Mouse (Mus musculus): ENCODE results near the gene H2-M10.6. TPM values are rescaled to one million over a fixed set of nuclear protein-coding genes. Genes with fewer than 3 reads are reported as not detected.
"Not testable (repeated sequence)": the region's sequence is repeated elsewhere in the genome, so short reads cannot be mapped to it uniquely, and the experiment has no call there.

Gene H2-M10.6
- polyA plus RNA-seq, 1 experiment from 2014 or later: not detected

- not testable (repeated sequence) for H3K27ac ChIP-seq (ENCODE audit: low read length); H3K4me3 ChIP-seq (ENCODE audit: low read length); H3K27me3 ChIP-seq (ENCODE audit: control insufficient read depth, insufficient read depth, low read length); H3K9ac ChIP-seq (ENCODE audit: low read length); H3K4me1 ChIP-seq (ENCODE audit: control insufficient read depth, insufficient read depth, low read length); H3K36me3 ChIP-seq (ENCODE audit: control insufficient read depth, insufficient read depth); ATAC-seq (replicated peaks; ENCODE audit: extremely low read depth, insufficient read depth, low FRiP score); H3K4me2 ChIP-seq (ENCODE audit: low read depth, low read length); H3K9me3 ChIP-seq (replicated peaks; ENCODE audit: control insufficient read depth, low read length)
- WGBS: 29% methylated on average over 4 of the region's 4 CpGs
These were observed 12.0 kb upstream of the H2-M10.6 start for GRCm38 (mm10) chr17:36799921-36800462.

- Histone ChIP-seq H3K4me1 (ENCODE audit: control insufficient read depth, insufficient read depth, low read length) (no peaks in the 10 kb centered on the region), H3K9ac (ENCODE audit: low read length) (no peak overlapping the region), H3K9me3 (replicated peaks; ENCODE audit: control insufficient read depth, low read length) (no peaks in the 10 kb centered on the region), H3K27me3 (ENCODE audit: control insufficient read depth, insufficient read depth, low read length) (no peaks in the 10 kb centered on the region), H3K4me3 (ENCODE audit: low read length) (no peak overlapping the region), H3K4me2 (ENCODE audit: low read depth, low read length) (no peak overlapping the region), H3K36me3 (ENCODE audit: control insufficient read depth, insufficient read depth) (no peaks in the 10 kb centered on the region), H3K27ac (ENCODE audit: low read length) (no peak overlapping the region)
- ATAC-seq (replicated peaks; ENCODE audit: extremely low read depth, insufficient read depth, low FRiP score): no peak
These were observed 12.0 kb downstream of the H2-M10.6 start for GRCm38 (mm10) chr17:36824005-36824404.

DNA sequence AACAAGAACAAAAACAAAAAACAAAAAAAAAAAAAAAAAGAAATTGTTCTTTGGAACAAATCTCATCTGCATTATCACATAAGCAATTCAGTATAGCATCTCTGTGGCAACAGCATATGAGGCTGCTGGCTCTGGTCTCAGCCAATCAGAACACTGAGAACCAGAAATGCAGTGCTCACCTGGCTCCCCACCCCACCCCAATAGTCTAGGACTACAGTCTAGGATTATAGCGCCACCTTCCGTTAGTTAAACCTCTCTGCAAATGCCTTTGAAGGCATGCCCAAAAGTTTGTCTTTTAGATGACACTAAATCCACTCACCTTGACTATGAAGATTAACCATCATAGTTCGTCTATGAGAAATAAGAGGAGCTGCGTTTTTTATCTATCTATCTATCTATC lies 13.6 kb downstream of the H2-M10.6 start:
- no peak for ATAC-seq (replicated peaks; ENCODE audit: extremely low read depth, insufficient read depth, low FRiP score)
- WGBS: 20% methylated on average over 4 of the region's 4 CpGs
- no peak overlapping the region for H3K9ac ChIP-seq (ENCODE audit: low read length)

GRCm38 (mm10) chr17:36826002-36826401 lies 14.0 kb downstream of the H2-M10.6 start:
- not testable (repeated sequence) for H3K4me3 ChIP-seq (ENCODE audit: low read length); H3K9me3 ChIP-seq (replicated peaks; ENCODE audit: control insufficient read depth, low read length); H3K36me3 ChIP-seq (ENCODE audit: control insufficient read depth, insufficient read depth); H3K4me2 ChIP-seq (ENCODE audit: low read depth, low read length); H3K4me1 ChIP-seq (ENCODE audit: control insufficient read depth, insufficient read depth, low read length); H3K27ac ChIP-seq (ENCODE audit: low read length); H3K9ac ChIP-seq (ENCODE audit: low read length); H3K27me3 ChIP-seq (ENCODE audit: control insufficient read depth, insufficient read depth, low read length)
- ATAC-seq (replicated peaks; ENCODE audit: extremely low read depth, insufficient read depth, low FRiP score): peak; percentile 28; the same call in 1 of the 2 replicates
- 14% methylated on average over 5 of the region's 5 CpGs for WGBS

More for the DNA sequence above, 13.6 kb downstream of the H2-M10.6 start:
- H3K27ac ChIP-seq (ENCODE audit: low read length): no peak overlapping the region
- no peak overlapping the region for H3K4me2 ChIP-seq (ENCODE audit: low read depth, low read length)
- H3K27me3 ChIP-seq (ENCODE audit: control insufficient read depth, insufficient read depth, low read length): no peaks in the 10 kb centered on the region
- no peaks in the 10 kb centered on the region for H3K9me3 ChIP-seq (replicated peaks; ENCODE audit: control insufficient read depth, low read length)
- no peaks in the 10 kb centered on the region for H3K36me3 ChIP-seq (ENCODE audit: control insufficient read depth, insufficient read depth)
- H3K4me1 ChIP-seq (ENCODE audit: control insufficient read depth, insufficient read depth, low read length): no peaks in the 10 kb centered on the region
- H3K4me3 ChIP-seq (ENCODE audit: low read length): no peak overlapping the region

- WGBS: 81% methylated on average over 2 of the region's 2 CpGs
- Histone ChIP-seq H3K27ac (ENCODE audit: low read length) (no peak overlapping the region), H3K4me2 (ENCODE audit: low read depth, low read length) (no peak overlapping the region), H3K27me3 (ENCODE audit: control insufficient read depth, insufficient read depth, low read length) (no peaks in the 10 kb centered on the region), H3K9me3 (replicated peaks; ENCODE audit: control insufficient read depth, low read length) (no peaks in the 10 kb centered on the region), H3K36me3 (ENCODE audit: control insufficient read depth, insufficient read depth) (no peaks in the 10 kb centered on the region), H3K4me3 (ENCODE audit: low read length) (no peak overlapping the region), H3K9ac (ENCODE audit: low read length) (no peak overlapping the region), H3K4me1 (ENCODE audit: control insufficient read depth, insufficient read depth, low read length) (no peaks in the 10 kb centered on the region)
- no peak for ATAC-seq (replicated peaks; ENCODE audit: extremely low read depth, insufficient read depth, low FRiP score)
These were observed 16.5 kb downstream of the H2-M10.6 start for GRCm38 (mm10) chr17:36828488-36828887.

GRCm38 (mm10) chr17:36830470-36830869 lies 18.5 kb downstream of the H2-M10.6 start:
- Histone ChIP-seq H3K4me3 (ENCODE audit: low read length) (no peak overlapping the region), H3K4me1 (ENCODE audit: control insufficient read depth, insufficient read depth, low read length) (no peaks in the 10 kb centered on the region), H3K36me3 (ENCODE audit: control insufficient read depth, insufficient read depth) (no peaks in the 10 kb centered on the region), H3K4me2 (ENCODE audit: low read depth, low read length) (no peak overlapping the region), H3K27me3 (ENCODE audit: control insufficient read depth, insufficient read depth, low read length) (no peaks in the 10 kb centered on the region), H3K27ac (ENCODE audit: low read length) (no peak overlapping the region), H3K9ac (ENCODE audit: low read length) (no peak overlapping the region), H3K9me3 (replicated peaks; ENCODE audit: control insufficient read depth, low read length) (no peaks in the 10 kb centered on the region)
- WGBS: 70% methylated on average over 3 of the region's 3 CpGs
- ATAC-seq (replicated peaks; ENCODE audit: extremely low read depth, insufficient read depth, low FRiP score): no peak

GRCm38 (mm10) chr17:36832694-36833093 lies 20.7 kb downstream of the H2-M10.6 start:
- Histone ChIP-seq H3K27me3 (ENCODE audit: control insufficient read depth, insufficient read depth, low read length) (no peaks in the 10 kb centered on the region), H3K4me1 (ENCODE audit: control insufficient read depth, insufficient read depth, low read length) (peaks cover 6% of the 10 kb centered on the region), H3K9me3 (replicated peaks; ENCODE audit: control insufficient read depth, low read length) (no peaks in the 10 kb centered on the region), H3K9ac (ENCODE audit: low read length) (no peak overlapping the region), H3K36me3 (ENCODE audit: control insufficient read depth, insufficient read depth) (no peaks in the 10 kb centered on the region), H3K27ac (ENCODE audit: low read length) (no peak overlapping the region), H3K4me2 (ENCODE audit: low read depth, low read length) (no peak overlapping the region), H3K4me3 (ENCODE audit: low read length) (no peak overlapping the region)
- WGBS: 45% methylated on average over 4 of the region's 4 CpGs
- no peak for ATAC-seq (replicated peaks; ENCODE audit: extremely low read depth, insufficient read depth, low FRiP score)

GRCm38 (mm10) chr17:36835591-36836426 lies 23.8 kb downstream of the H2-M10.6 start:
- Histone ChIP-seq H3K9ac (ENCODE audit: low read length) (peak overlapping the region; percentile 91), H3K27me3 (ENCODE audit: control insufficient read depth, insufficient read depth, low read length) (no peaks in the 10 kb centered on the region), H3K4me1 (ENCODE audit: control insufficient read depth, insufficient read depth, low read length) (peaks cover 14% of the 10 kb centered on the region), H3K36me3 (ENCODE audit: control insufficient read depth, insufficient read depth) (no peaks in the 10 kb centered on the region; the same call in 1 of the 2 replicates), H3K4me3 (ENCODE audit: low read length) (peak overlapping the region; percentile 79), H3K4me2 (ENCODE audit: low read depth, low read length) (peak overlapping the region; percentile 84), H3K9me3 (replicated peaks; ENCODE audit: control insufficient read depth, low read length) (no peaks in the 10 kb centered on the region), H3K27ac (ENCODE audit: low read length) (peak overlapping the region; percentile 87)
- 33% methylated on average over 12 of the region's 12 CpGs for WGBS
- no peak for ATAC-seq (replicated peaks; ENCODE audit: extremely low read depth, insufficient read depth, low FRiP score)

DNA sequence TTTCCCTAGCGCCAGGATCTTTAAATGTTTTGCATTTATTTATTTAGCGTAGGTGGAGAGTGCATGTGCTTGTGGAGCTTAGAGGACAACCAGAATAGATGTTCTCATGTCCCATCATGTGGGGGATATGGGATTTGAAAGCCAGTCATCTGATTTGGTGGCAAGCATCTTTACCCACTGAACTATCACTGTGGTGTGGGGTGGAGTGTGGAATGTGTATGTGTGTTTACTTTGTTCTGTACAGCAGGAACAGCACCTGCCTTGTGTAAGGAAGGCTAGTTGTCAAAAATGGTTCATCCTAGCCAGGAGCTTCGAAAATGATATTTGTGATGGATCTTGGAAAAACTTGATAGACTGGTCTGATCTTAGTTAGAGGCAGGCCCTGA lies 24.4 kb downstream of the H2-M10.6 start:
- ATAC-seq (replicated peaks; ENCODE audit: extremely low read depth, insufficient read depth, low FRiP score): no peak
- H3K27ac ChIP-seq (ENCODE audit: low read length): peak overlapping the region; percentile 87
- H3K27me3 ChIP-seq (ENCODE audit: control insufficient read depth, insufficient read depth, low read length): no peaks in the 10 kb centered on the region
- H3K36me3 ChIP-seq (ENCODE audit: control insufficient read depth, insufficient read depth): no peaks in the 10 kb centered on the region; the same call in 1 of the 2 replicates
- H3K9ac ChIP-seq (ENCODE audit: low read length): peak overlapping the region; percentile 91
- peak overlapping the region; percentile 84 for H3K4me2 ChIP-seq (ENCODE audit: low read depth, low read length)
- no peaks in the 10 kb centered on the region for H3K9me3 ChIP-seq (replicated peaks; ENCODE audit: control insufficient read depth, low read length)
- H3K4me1 ChIP-seq (ENCODE audit: control insufficient read depth, insufficient read depth, low read length): peaks cover 14% of the 10 kb centered on the region
- 16% methylated on average over 3 of the region's 3 CpGs for WGBS
- H3K4me3 ChIP-seq (ENCODE audit: low read length): peak overlapping the region; percentile 79
